Mouse (Mus musculus): Measurements from ENCODE around the gene Hrc. TPM values are rescaled to one million over a fixed set of nuclear protein-coding genes. Genes with fewer than 3 reads are reported as not detected.
A peak's percentile ranks its signal among the peaks of the same experiment; 100 is the strongest.

Gene Hrc
- total and polyA plus RNA-seq, 3 experiments, result 0.10 to 0.21 TPM; not detected in 1

DNA sequence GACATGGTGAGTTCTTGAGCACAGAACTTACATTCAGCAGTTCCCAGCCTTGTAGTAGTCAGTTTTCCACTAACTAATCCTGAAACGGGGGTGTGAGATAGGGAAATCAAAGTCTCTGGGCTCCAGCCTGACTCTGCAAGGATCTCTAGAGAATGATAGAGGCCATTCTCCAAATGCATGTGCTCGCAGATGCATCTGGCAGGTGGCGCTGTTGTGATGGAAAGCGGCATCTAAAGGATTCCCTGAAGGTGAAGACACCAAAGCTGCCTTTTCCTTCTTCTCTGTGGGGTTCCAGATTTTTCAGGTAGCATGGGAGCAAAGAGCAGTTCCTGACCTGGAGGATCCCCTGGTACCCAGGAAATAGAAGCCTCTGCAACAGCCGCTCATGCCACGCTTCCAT is 34.8 kb upstream of the Hrc start:
- in situ Hi-C loops (cut with MboI; ENCODE audit: low pct_ligation_motif_present, low pct_unique_long_range_greater_than_20kb, low sequenced_read_pairs), result loop anchor here (10.0 kb wide), 2 partner anchors 95 to 135 kb away; partner anchors contain the start of genes Slc17a7 and Snrnp70
- Histone ChIP-seq H3K79me2 (replicated peaks; ENCODE audit: control insufficient read depth, extremely low read depth, insufficient read depth, poor library complexity, severe bottlenecking) (no peaks in the 10 kb centered on the region), H3K9me3 (replicated peaks; ENCODE audit: low read length) (no peaks in the 10 kb centered on the region), H3K4me2 (ENCODE audit: insufficient read depth, low read depth, poor library complexity, severe bottlenecking) (no peak overlapping the region), H3K9ac (ENCODE audit: insufficient read depth, low read depth) (no peak overlapping the region), H3K36me3 (replicated peaks in 1 of 2; ENCODE audit: control insufficient read depth in 1 of 2, insufficient read depth in 1 of 2, low read length in 1 of 2) (peaks cover 7 to 27% of the 10 kb centered on the region in 2 experiments), H3K27me3 (replicated peaks) (peaks cover 4% of the 10 kb centered on the region), H3K4me3 (replicated peaks in 1 of 3; ENCODE audit: low read depth in 2 of 3, low read length in 2 of 3, poor library complexity in 1 of 3) (no peak overlapping the region), H3K27ac (ENCODE audit: insufficient read depth, low read depth) (no peak overlapping the region), H3K4me1 (ENCODE audit: control insufficient read depth in 1 of 2, insufficient read depth in 2 of 2) (peaks cover 0 to 9% of the 10 kb centered on the region in 2 experiments; a peak in 1 of 4 replicates)
- dilution Hi-C loops (cut with MboI; ENCODE audit: extremely low pct_ligation_motif_present, extremely low pct_unique_long_range_greater_than_20kb, low sequenced_read_pairs), result no loop called here
- DNase-seq (ENCODE audit: extremely low read depth), result peak; percentile 33
- TF ChIP-seq CTCF (conservative IDR thresholded peaks at IDR 0.05 in 1 of 2, IDR thresholded peaks at IDR 0.05 in 1 of 2; ENCODE audit: low read depth in 2 of 2, low read length in 2 of 2), result peak; percentile 13 to 74; a peak in 3 of 4 replicates
- TF ChIP-seq MYC (IDR thresholded peaks at IDR 0.05; ENCODE audit: low read depth, low read length), result 0 out of 2 replicates have a peak, but pooled peaks have one; percentile 50
- peak; percentile 46 for TF ChIP-seq RAD21 (IDR thresholded peaks at IDR 0.05; ENCODE audit: low read depth, low read length)
- TF ChIP-seq ELF1 (IDR thresholded peaks at IDR 0.05; ENCODE audit: low read depth, low read length), result no peak
- peak; percentile 59 for TF ChIP-seq SMC3 (IDR thresholded peaks at IDR 0.05; ENCODE audit: low read depth, low read length)

- DNase-seq (ENCODE audit: extremely low read depth), result no peak
- TF ChIP-seq MYC (IDR thresholded peaks at IDR 0.05; ENCODE audit: low read depth, low read length) (no peak), USF2 (conservative IDR thresholded peaks at IDR 0.05; ENCODE audit: low read depth, low read length) (no peak), PAX5 (IDR thresholded peaks at IDR 0.05; ENCODE audit: low read length) (no peak), NELFE (IDR thresholded peaks at IDR 0.05; ENCODE audit: low read depth, low read length) (no peak), TBP (conservative IDR thresholded peaks at IDR 0.05; ENCODE audit: low read depth, low read length) (no peak), POLR2AphosphoS2 (IDR thresholded peaks at IDR 0.05; ENCODE audit: low read depth, low read length) (no peak), SMC3 (IDR thresholded peaks at IDR 0.05; ENCODE audit: low read depth, low read length) (no peak), GABPA (IDR thresholded peaks at IDR 0.05; ENCODE audit: insufficient replicate concordance, low read depth, low read length) (no peak), CHD1 (IDR thresholded peaks at IDR 0.05; ENCODE audit: low read depth, low read length) (no peak), SIN3A (IDR thresholded peaks at IDR 0.05; ENCODE audit: low read length) (no peak), MXI1 (IDR thresholded peaks at IDR 0.05; ENCODE audit: low read depth, low read length) (no peak), TCF12 (IDR thresholded peaks at IDR 0.05; ENCODE audit: low read depth, low read length) (no peak), MAFK (IDR thresholded peaks at IDR 0.05; ENCODE audit: insufficient replicate concordance, low read length) (no peak), IRF4 (IDR thresholded peaks at IDR 0.05; ENCODE audit: low read depth, low read length) (no peak)
- Histone ChIP-seq H3K4me1 (ENCODE audit: control insufficient read depth in 1 of 2, insufficient read depth in 2 of 2) (peaks cover 0 to 9% of the 10 kb centered on the region in 2 experiments; a peak in 1 of 4 replicates), H3K27me3 (replicated peaks) (peaks cover 4% of the 10 kb centered on the region), H3K4me3 (replicated peaks in 1 of 3; ENCODE audit: low read depth in 2 of 3, low read length in 2 of 3, poor library complexity in 1 of 3) (no peak overlapping the region), H3K4me2 (ENCODE audit: insufficient read depth, low read depth, poor library complexity, severe bottlenecking) (no peak overlapping the region), H3K9ac (ENCODE audit: insufficient read depth, low read depth) (no peak overlapping the region), H3K36me3 (replicated peaks in 1 of 2; ENCODE audit: control insufficient read depth in 1 of 2, insufficient read depth in 1 of 2, low read length in 1 of 2) (peaks cover 7 to 27% of the 10 kb centered on the region in 2 experiments), H3K9me3 (replicated peaks; ENCODE audit: low read length) (no peaks in the 10 kb centered on the region), H3K27ac (ENCODE audit: insufficient read depth, low read depth) (no peak overlapping the region), H3K79me2 (replicated peaks; ENCODE audit: control insufficient read depth, extremely low read depth, insufficient read depth, poor library complexity, severe bottlenecking) (no peaks in the 10 kb centered on the region)
- in situ Hi-C loops (cut with MboI; ENCODE audit: low pct_ligation_motif_present, low pct_unique_long_range_greater_than_20kb, low sequenced_read_pairs) (loop anchor here (10.0 kb wide), 2 partner anchors 92 to 138 kb away; partner anchors contain the start of genes Slc17a7 and Snrnp70), dilution Hi-C loops (cut with MboI; ENCODE audit: extremely low pct_ligation_motif_present, extremely low pct_unique_long_range_greater_than_20kb, low sequenced_read_pairs) (no loop called here)
Observed at GRCm38 (mm10) chr7:45302626-45303025, 32.5 kb upstream of the Hrc start.
